Mouse (Mus musculus): ENCODE measurements at regions not wholly inside any gene's neighbourhood (a gene's known extent, or its start where the extent isn't known, plus 50 kb on each side); places are given as distances from the start of the nearest gene placed in this dataset.

DNA sequence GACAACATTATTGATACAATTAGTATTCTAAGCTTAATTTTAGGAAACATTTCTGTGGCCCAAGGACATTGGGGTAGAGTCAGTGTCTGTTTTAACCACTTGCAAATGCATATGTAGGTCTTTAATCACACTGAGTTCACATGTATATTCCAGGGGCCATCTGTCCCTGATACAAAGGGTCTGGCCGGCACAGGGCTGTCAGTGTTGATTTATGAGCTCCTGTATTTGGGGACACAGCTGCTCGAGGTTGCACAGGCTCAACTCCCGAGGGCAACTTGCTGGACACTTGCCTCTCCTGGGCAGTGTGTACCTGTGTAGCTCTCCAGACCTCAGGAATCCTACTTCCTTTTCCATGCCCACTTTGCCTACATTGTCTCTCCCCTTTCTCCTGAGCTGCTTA lies 221.0 kb downstream of the Abcc12 start:
- no peak for DNase-seq (ENCODE audit: low read depth)

DNA sequence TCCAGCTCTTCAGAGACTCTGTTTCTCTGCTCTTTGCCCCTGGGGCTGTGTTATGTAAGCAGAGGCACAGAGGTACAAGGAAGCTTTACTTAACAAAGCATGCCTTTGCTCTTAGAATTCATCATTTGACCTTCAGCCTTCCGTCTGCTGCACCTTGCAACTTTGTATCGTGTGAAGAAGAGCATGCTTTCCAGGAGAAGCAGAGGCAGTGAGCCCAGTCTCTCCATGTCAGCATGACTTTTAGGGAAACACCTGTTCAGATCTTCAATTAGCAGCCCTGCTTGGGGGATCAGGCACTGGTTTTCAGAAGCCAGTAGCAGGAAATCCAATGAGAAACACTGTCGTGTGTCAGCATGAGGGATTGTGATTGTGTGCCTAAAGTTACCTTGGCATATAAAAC lies 226.7 kb downstream of the Abcc12 start:
- DNase-seq (ENCODE audit: low read depth): no peak

DNA sequence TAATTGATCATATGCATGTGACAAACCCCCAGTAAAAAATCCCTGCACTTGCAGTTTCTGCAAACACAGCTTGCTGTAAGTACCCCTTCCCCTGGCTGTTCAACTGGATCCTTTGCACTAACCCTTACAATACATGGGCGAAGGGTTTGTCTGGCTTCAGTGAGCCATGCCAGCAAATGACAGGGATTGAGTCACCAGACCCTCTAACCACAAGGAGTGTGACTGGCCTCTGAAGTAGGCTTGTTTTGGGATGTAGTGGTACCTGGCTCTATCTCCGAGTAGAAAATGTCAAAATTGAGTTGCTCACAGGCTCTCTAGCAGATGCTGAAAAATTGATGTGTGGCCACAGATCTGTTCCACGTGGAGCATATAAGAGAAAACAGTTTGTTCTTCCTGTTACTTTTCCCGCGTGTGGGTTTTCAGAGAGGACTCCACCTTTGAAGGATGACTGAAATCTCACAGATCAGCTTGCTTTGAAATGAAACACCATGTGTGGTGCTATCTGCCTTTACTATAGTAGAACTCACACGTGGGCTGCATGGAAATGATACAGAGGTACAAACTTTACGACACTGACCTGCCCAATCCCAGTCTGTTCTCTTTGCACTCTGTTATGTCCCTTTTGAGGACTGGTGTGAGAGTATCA lies 228.8 kb downstream of the Abcc12 start:
- DNase-seq (ENCODE audit: low read depth): peak; percentile 19

DNA sequence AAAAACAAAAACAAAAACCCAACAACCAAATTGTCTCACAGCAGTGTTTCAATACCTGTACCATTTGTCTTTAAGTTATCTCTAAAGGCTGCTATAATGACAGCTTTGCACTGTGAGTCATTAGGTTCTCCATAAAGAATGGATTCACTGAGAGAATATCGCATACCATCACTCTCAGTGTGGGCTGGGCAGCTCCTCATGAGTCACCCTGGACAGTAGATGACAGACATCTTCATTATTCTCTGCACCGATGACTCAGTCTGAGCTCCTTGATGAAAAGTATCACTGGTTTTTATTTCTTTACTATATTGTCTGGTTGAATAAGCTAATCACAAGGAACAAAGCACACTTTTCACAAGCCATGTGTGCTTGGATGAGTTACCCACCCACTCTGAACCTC lies 230.4 kb downstream of the Abcc12 start:
- DNase-seq (ENCODE audit: low read depth): peak; percentile 67

DNA sequence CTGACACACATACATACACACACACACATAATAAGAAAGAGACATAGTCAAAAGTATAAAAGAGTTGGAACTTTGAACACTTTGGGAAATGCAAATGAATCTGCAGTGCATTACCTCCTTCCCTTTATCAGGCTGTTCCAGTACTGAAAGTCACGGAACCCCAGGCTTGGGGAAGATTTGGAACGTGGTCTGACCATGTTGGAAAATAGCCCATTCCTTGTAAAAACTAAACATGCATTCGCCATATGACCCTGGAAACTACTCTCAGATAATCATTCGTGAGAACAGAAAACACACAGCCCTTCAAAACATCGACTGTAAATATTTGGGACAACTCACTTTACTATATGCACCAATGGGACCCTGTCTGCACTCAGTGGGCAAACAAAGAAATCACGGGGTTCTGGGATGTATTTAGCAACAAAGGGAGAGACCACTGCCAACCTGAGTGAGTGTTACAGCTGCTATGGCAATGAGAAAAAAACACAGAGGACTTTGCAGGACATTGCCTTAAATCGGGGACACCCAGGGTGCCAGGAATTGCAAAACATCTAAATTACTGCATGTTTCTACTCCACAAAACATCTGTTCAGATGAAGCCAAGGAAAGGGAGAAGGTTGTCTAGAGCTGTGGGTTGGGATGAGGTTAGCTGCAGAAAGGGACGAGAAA lies 238.3 kb downstream of the Abcc12 start:
- no peak for DNase-seq (ENCODE audit: low read depth)

DNA sequence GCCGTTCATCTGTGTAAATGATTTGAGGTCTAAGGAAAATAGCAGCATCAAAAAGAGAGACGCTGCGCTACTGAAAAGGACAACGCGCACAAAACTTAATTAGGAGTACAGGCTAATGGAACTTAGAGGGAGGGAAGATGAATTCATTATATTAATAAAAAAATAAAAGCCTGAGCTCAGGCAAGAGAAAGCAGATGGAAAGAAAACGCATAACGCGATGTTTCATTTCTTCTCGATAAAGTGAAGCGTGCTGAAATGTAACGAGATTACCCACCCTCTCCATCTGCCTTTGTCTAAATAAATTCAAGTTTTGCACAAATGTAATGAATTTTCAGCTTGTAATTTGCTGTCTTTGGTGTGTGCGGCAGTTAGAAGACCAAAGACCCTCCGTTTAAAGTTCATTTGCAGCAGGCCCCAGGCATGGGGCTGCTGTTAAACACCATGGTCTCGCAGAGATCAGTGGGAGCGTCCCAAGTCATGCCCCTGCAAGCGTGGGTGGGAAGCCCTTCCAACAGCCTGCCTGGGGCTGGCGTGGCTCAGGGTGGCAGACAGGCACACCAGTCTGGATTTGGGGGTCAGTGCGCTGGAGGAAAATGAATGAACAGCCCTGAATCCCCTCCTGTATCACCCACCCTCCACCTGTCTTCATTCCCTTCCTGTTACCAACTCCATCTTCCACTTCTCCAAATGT lies 241.8 kb downstream of the Abcc12 start:
- DNase-seq (ENCODE audit: low read depth): no peak

DNA sequence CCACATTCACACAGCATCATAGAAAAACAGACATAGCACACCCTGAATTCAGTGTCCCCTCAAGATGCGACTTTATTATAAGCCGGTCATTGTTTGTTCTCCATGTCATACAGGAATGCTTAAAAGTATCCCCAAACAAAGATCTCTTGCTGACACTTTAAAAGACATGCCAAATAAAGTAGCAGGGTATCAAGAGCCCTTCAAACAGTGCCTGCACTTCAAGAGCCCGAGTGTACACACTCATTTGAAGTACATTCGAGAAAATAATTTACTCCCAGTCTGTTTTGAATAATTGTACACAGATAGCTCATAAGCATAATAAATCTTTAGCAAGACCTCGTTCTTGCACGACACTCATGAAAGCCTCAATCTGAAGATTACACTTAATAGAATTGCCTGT lies 249.1 kb downstream of the Abcc12 start:
- no peak for DNase-seq (ENCODE audit: low read depth)

DNA sequence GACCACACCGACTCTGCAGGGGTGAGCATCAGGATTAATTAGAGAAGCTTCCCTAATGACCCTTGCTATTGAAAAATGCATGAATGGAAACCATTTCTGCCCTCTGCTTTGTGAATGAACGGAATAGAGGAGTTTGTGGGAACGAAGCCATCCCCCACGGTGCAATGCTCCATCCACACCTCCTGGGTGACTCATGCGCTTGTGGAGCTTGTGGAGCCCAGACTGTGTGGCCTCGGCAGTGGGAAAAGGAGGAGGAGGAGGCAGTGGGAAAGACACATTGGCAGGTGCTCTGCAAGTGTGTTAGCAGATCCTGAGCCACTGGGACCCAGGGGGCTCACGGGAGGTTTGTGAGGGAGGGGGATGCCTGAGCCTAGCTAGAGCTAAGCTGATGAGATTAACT lies 251.9 kb downstream of the Abcc12 start:
- peak; percentile 49 for DNase-seq (ENCODE audit: low read depth)

DNA sequence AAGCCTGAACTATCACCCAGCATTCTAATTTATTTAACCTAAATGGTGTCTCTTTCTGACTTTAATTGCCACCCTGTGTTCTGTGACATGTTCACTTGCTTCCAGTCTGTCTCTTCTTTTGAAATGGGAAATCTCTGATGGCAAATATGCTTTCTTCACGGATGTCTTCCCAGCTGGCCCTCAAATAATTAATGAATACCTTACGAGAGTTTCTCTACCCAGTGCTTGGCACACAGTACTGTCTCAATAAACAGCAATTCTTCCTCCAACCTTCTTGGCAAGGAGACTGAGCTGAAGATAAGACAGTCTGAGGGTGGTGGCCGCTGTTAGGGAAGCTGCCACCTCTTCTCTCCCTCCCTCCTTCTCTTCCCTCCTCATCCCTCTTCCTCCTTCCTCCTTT lies 252.5 kb downstream of the Abcc12 start:
- no peak for DNase-seq (ENCODE audit: low read depth)

DNA sequence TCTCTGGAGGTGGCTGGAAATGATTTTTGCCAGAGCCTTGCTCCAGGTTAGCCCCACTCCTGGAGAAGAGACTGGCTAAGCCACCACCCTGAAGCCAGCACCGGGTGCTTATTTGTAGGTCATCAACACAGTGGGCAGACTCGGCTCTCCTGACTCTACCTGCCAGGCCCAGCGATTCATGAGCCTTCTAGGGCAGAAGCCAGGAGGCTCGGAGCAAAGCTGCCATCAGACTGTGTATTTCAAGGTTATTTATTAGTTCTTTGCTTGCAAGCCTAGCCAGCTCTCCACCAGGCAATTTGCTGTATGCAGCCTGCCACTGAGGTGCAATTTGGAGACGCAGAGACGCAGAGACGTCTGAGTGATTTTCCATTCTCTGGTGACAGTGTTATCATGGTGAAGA lies 255.4 kb downstream of the Abcc12 start:
- no peak for DNase-seq (ENCODE audit: low read depth)

DNA sequence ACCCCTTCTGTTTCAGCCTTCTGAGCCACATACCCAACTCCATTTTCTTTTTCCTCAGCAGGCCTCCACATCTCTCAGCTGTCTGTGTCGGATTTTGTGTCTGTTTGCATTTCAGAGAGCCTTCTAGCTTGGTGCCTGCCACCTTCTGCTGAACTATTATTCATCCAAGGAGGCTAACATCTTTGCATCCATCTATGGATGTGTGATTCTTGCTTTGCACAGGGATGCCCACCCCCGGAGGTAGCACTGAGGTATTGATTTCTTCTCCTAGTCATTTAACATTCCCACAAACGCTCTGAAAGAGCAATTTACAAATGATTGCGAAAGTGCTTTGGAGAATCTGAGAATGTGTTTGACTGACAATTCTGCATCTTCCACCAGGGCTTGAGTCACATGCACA lies 255.9 kb downstream of the Abcc12 start:
- peak; percentile 14 for DNase-seq (ENCODE audit: low read depth)

DNA sequence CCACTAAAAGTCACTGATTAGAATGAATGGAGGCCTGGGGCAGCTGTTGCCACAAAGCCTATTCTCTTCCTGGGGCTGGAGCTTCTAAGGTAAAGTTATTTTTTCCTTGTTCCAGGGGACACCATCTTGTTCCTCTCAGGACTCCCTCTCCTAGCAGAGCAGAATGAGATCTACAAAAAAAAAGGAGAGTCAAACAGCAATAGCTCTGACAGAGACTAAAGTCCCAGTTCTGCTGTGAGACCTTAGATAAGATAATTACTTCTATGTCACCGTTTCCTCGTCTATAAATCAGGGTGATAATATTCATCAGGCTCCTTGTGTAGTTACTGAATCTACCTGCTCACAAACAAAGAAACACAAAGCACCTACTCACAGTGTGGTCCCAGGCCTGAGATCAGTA lies 256.7 kb downstream of the Abcc12 start:
- DNase-seq (ENCODE audit: low read depth): no peak

DNA sequence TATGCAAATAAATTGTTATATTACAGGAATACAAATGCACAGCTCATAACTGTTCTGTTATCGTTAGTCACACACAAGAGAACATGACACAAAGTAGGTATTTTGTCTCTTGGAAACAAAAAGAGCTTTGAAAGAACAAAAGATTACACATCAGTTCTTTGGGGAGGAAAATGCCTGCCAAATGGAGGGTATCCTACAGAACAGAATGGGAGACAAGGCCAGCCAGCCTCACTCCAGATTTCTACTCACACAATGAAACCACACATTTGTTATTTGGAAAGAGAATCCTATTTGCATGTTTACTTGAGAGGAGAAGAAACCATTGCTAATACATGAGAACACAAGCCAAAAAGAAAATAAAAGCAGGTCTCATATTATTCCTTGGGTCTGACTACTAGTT lies 258.0 kb downstream of the Abcc12 start:
- no peak for DNase-seq (ENCODE audit: low read depth)

DNA sequence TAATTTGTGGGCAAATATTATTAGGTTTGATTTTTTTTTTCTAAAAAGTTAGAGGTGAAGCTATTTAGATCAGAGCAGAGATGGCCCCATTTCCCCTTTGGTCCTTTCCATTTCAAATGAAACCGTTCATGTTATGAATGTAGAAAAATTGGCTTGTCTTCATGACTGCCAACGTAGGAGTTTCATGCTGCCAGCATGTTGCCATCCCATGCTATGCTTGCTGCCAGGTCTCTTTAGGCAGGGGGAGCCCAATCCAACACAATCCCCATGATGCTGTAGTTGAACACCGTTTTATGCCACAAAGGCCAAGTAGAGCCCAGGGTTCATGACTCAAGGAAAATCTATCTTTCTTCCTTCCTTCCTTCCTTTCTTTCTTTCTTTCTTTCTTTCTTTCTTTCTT lies 259.5 kb downstream of the Abcc12 start:
- no peak for DNase-seq (ENCODE audit: low read depth)

DNA sequence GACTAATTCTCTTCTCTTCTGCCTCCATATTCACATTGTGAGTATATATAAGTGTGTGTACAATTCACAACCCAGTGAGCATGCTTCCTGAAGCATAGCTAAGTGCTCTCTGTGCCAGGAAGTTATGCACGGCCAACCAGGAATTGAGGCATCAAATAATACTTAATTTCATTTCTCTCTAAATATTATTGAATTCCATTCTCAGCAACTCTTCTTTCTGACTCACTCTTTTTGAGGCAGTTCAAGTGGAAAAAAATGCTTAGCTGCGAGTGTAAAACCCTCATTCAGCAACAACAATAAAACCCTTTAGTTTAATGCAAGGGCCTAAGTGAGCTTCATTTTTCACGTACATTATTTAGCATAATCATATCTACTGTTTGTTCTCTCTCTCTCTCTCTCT lies 262.0 kb downstream of the Abcc12 start:
- DNase-seq (ENCODE audit: low read depth): peak; percentile 15

DNA sequence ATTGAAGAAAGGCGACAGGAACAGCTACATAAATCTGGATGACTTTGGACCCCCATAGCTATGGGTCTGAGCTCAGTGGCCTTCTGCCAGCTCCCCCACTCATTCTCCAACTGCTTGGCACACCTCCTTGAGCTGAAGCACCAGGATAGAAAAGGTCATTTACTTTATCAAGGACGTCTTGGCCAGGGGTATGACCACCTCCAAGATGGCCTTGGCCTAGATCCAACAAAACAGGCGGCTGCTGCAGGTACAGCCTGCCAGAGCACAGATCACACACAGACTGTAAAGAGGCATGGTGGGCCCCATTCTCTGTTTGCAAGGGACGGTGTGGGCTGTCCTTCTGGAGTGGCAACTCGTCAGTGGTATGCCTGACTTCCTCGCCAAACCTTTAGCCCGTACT lies 264.2 kb downstream of the Abcc12 start:
- DNase-seq (ENCODE audit: low read depth): no peak

DNA sequence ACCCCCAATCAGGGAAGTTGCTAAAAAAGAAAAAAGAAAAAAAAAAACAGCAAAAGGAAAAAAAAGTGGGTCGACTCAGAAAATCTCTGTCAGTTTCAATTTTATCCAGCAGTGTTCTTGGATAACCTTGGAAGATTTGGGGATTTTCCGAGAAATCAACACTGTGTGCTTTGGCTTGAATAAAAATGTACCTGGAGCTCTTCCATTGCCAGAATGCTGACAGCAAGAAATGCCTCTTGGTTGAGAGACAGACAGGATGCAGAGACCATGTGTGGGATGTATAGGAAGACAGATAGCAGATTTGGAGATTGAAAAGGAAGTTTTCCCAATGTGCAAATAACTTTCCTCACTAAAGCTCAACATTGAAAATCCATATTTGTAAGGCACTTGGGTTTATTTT lies 271.0 kb downstream of the Abcc12 start:
- no peak for DNase-seq (ENCODE audit: low read depth)

DNA sequence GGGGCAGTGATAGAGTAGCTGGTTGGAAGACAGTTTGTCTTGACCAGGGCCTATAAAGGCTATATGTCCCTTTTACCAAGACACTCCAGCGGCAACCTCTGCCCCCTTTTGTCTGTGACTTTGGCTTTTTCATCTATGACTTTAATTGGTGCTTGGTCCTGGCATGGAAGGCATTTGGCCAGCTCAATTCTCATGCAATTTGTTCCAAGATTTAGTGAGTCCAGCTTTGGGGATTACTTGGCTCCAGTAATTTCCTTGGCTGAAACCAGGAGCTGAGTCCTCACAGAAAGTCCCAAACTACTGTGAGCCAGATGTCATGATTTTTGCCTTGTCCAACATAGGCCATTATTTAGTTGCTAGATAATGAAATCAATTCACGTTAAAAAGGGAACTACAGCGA lies 273.1 kb downstream of the Abcc12 start:
- no peak for DNase-seq (ENCODE audit: low read depth)

DNA sequence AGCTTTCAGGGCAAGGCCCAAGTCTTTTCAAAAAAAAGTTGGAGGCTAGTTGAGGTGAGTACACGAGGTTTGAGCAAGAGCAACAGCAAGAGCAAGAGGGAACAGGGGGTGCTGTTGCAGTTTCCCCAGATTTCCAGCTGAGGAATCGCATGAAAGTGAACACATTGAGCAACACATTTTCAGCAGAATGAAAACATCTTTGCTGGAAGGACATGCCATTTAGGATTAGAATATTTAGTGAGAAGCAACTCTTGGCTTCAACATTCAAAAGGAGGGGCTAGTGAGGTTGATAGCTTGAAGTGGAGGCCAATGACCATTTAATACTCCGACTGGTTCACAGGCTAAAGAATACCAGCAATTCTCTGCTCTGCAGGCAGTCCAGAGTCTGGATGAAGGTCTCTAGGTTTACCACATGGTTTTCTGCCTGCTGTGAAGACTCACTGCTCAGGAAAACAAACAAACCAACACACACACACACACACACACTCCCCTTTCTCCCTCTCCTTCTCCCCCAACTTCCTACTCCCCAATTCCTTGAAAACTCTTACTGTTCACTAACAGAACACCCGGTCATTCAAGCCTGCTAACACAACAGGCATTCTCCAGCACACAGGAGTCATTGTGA lies 278.5 kb downstream of the Abcc12 start:
- DNase-seq (ENCODE audit: low read depth): no peak

DNA sequence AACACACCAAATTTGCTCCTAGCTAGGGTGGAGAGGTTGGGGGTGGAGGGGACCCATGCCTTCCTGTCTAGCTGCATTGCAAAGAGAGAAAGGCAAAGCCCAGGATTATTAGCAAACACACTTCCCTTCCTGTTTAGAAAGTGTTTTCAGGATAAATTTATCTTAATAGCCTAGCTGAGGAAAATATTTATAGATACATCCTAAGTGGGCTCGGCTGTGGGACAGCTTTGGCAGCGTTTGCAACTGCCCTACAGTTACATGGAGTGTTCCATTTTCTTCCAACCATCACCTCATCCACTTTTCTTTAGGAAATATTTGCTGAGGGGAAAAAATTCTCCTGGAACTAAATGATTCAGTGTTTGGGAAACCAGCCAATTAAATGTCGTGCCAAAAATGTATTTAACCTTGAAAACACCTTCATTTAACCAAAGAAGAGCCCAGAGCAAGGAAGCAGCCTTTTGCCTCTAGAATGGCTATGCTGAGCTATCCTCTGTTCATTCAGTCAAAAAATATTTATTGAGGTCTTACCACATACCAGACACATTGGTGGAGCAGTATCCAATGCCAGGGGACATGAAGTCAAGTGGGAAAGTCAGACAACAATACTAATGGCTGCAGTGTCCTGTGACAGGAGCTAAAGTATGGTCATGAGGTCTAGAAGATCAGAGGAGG lies 291.6 kb downstream of the Abcc12 start:
- DNase-seq (ENCODE audit: low read depth): peak; percentile 24

DNA sequence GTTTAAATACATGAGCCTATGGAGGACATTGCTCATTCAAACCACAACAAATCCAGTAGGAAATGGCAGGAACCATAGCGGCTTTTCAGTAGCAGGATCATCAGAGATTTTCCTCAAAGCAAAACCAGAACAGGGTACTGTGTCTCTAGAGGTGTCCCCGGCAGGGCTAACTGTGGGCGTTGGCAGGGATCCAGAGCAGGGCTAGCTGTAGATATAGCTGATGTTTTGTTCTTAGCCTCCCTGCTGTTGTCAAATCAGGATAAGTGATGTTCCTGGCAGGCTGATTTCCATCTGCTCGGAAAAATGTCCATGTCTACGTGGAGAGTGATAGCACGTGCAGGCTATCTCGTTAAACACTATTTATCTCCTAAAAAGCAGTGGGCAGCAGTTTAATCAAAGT lies 297.6 kb downstream of the Abcc12 start:
- DNase-seq (ENCODE audit: low read depth): no peak

DNA sequence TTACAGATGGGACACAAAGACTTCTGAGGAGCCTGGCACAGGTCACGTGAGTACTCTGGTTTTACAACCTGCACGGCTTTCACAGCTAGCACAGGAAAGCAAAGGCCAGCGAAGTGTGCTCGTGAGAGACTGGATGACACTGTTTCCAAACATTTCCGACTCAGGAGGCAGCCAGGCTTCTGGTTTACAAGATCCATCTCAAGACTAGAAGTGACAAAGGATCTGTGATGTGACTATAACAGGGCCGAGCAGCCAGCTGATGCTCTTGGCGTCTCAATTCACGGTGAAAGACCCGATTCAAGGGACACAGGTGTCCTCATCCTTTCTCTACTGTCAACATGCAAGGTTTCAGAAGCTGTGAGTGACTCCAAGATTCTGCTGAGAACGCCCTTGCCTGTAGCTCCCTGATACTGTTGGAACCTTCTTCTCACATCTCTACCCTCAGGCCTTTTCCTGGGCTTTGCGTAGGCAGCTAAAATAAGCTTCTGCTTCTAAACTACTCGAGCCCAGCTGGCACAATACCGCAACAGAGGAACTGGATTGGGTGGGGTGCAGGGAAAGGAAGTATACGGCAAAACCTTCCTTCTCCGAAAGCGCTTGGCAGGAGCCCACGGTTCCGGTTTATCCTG lies 300.3 kb downstream of the Abcc12 start:
- no peak for DNase-seq (ENCODE audit: low read depth)

All from NIH3T3 (cell line).